Mouse (Mus musculus) neural tube, embryonic 14.5 days (tissue): ENCODE results near the gene Vash1. TPM values are rescaled to one million over a fixed set of nuclear protein-coding genes. Genes with fewer than 3 reads are reported as not detected.
A peak's percentile ranks its signal among the peaks of the same experiment; 100 is the strongest.

Experiments used
- ATAC-seq: fragments of 200-750 bp; cut with Nextera tagmentation; 2 replicates; pipeline ENCODE4 v1.8.0; 2017; ENCODE audit warnings: low read depth, mild to moderate bottlenecking, moderate TSS enrichment, moderate library complexity
- H3K27ac ChIP-seq: fragments of 300-500 bp; sonication (generic); 2 replicates; pipeline ENCODE4 v1.5.1; 2014; ENCODE audit warnings: low read depth, mild to moderate bottlenecking, control low read depth, low read length, moderate library complexity, mixed read lengths
- H3K27me3 ChIP-seq: fragments of 300-500 bp; sonication (generic); 2 replicates; pipeline ENCODE4 v1.6.1; 2014; ENCODE audit warnings: low read length; ENCODE audit not compliant: control insufficient read depth, insufficient read depth
- H3K36me3 ChIP-seq: fragments of 300-500 bp; sonication (generic); 2 replicates; pipeline ENCODE4 v1.6.1; 2014; ENCODE audit warnings: low read length, mixed read lengths; ENCODE audit not compliant: control insufficient read depth, insufficient read depth
- H3K4me1 ChIP-seq: fragments of 300-500 bp; sonication (generic); 2 replicates; pipeline ENCODE4 v1.6.1; 2014; ENCODE audit warnings: low read length; ENCODE audit not compliant: control insufficient read depth, insufficient read depth
- H3K4me2 ChIP-seq: fragments of 300-500 bp; sonication (generic); 2 replicates; pipeline ENCODE4 v1.6.1; 2014; ENCODE audit warnings: mild to moderate bottlenecking, low read depth, low read length, control low read depth
- H3K4me3 ChIP-seq: fragments of 300-500 bp; sonication (generic); 2 replicates; pipeline ENCODE4 v1.5.1; 2014; ENCODE audit warnings: low read depth, low read length, control low read depth, mixed read lengths
- H3K9ac ChIP-seq: fragments of 300-500 bp; sonication (generic); replicated peaks from 2 replicates; pipeline ENCODE4 v1.6.1; 2014; ENCODE audit warnings: low read depth, mild to moderate bottlenecking, control low read depth, low read length, mixed read lengths
- H3K9me3 ChIP-seq: fragments of 300-500 bp; sonication (generic); 2 replicates; pipeline ENCODE4 v1.6.1; 2016; ENCODE audit warnings: low read length; ENCODE audit not compliant: control insufficient read depth
- WGBS: fragments of 180-500 bp; shearing (Covaris S2); extraction: QIAGEN DNeasy Blood & Tissue Kit; methylation state at CpG from one replicate; pipeline ENCODE4 v1.1.7; 2014; 5-methylcytosine and 5-hydroxymethylcytosine counted together
- polyA plus RNA-seq: library from polyadenylated mRNA; unstranded; fragments of >200 nt; fragmentation: Nextera tagmentation; extraction: Ambion mirVana; gene quantifications from 2 replicates; pipeline ENCODE4 v1.2.1, GENCODE M21; 2014

Vash1 gene
- polyA plus RNA-seq, 1 experiment from 2014 or later: 24.7 TPM

DNA sequence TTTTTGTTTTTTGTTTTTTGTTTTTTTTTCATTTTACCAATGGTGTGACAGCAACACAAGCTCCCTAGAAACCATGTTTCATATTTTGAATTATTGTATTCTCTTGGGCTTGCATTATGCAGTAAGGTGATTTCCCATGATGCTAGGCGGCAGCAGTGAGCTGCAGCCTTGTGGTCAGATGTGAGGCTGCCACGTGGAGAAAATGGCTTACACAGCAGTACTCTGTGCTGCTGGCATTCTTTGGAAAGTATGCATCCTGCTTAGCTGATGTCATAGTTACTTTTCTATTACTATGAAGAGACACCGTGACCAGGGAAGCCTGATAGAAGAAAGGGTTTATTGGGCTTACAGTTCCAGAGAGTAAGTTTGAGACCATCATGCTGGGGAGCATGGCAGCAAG lies 30.0 kb upstream of the Vash1 start:
- Histone ChIP-seq H3K36me3 (no peaks in the 10 kb centered on the region), H3K9ac (no peak overlapping the region), H3K27me3 (no peaks in the 10 kb centered on the region), H3K4me1 (peaks cover 10% of the 10 kb centered on the region; the same call in 1 of the 2 replicates), H3K27ac (no peak overlapping the region), H3K9me3 (no peaks in the 10 kb centered on the region), H3K4me2 (no peak overlapping the region), H3K4me3 (no peak overlapping the region)
- ATAC-seq: no peak
- 73% methylated on average over 3 of the region's 3 CpGs for WGBS

GRCm38 (mm10) chr12:86651301-86651860 lies 27.1 kb upstream of the Vash1 start:
- Histone ChIP-seq H3K4me3 (no peak overlapping the region), H3K36me3 (no peaks in the 10 kb centered on the region), H3K27me3 (no peaks in the 10 kb centered on the region), H3K4me2 (no peak overlapping the region), H3K4me1 (0 out of 2 replicates have a peak, but pooled peaks cover 2% of the 10 kb centered on the region), H3K9ac (no peak overlapping the region), H3K9me3 (no peaks in the 10 kb centered on the region), H3K27ac (no peak overlapping the region)
- 87% methylated on average over 8 of the region's 8 CpGs for WGBS
- ATAC-seq: no peak

DNA sequence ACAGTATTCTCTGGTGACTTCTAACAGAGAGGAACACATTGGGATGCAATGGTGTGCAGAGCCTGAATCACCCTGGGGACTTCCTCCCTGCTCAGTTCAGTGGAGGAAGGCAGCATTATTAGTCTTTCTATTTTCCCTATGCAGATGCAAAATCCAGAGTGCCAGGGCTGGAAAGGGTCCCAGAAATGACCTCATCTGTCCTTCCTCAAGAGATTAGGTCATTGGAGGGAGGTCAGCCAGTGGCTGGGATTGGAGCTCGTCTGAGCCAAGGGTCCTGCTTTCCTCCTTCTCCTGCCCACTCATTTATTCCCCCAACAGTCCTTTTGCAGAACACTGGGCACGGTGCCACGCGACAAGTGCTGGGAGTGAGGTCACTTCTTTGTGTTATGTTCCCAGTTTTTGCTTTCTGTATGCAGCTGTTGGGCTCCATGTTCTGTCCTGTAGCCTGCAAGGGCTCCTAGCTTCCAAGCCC lies 25.9 kb upstream of the Vash1 start:
- no peaks in the 10 kb centered on the region for H3K27me3 ChIP-seq
- no peak overlapping the region for H3K4me2 ChIP-seq
- no peaks in the 10 kb centered on the region for H3K9me3 ChIP-seq
- no peaks in the 10 kb centered on the region for H3K36me3 ChIP-seq
- H3K4me1 ChIP-seq: no peaks in the 10 kb centered on the region
- no peak overlapping the region for H3K4me3 ChIP-seq
- no peak overlapping the region for H3K27ac ChIP-seq
- H3K9ac ChIP-seq: no peak overlapping the region
- 36% methylated on average over 4 of the region's 4 CpGs for WGBS
- peak; percentile 78 for ATAC-seq

DNA sequence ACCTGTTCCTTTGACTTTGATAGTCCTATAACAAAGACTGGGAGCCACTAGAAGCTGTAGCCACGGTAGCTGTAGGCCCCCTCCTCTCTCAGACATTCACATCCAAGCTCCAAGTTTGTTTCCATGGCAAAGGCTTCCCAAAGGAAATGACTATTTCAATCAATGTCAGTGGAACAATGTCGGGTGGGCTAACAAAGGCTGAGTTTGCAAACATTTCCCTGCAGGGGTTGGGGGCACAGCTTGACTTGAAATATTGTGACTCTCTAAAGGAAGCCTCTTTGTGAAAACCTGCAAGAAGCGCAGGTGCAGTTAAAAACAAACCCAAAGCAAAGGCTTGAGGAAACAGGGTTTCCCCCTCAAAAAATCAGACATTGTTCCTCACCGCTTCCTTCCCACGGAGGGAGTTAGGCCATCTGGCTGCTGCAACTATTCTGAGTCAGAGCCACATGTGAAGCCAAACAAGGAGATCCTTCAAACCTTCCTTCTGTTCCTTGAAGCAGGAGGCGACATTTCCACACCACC lies 19.0 kb upstream of the Vash1 start:
- Histone ChIP-seq H3K4me2 (no peak overlapping the region), H3K27ac (no peak overlapping the region), H3K27me3 (no peaks in the 10 kb centered on the region), H3K36me3 (no peaks in the 10 kb centered on the region), H3K9ac (no peak overlapping the region), H3K4me1 (peaks cover 5% of the 10 kb centered on the region; the same call in 1 of the 2 replicates), H3K9me3 (no peaks in the 10 kb centered on the region), H3K4me3 (no peak overlapping the region)
- WGBS: 5% methylated on average over 6 of the region's 6 CpGs
- ATAC-seq: peak; percentile 61; the same call in 1 of the 2 replicates

GRCm38 (mm10) chr12:86660466-86660865 lies 18.0 kb upstream of the Vash1 start:
- WGBS: 83% methylated on average over 2 of the region's 2 CpGs
- no peak overlapping the region for H3K4me3 ChIP-seq
- H3K36me3 ChIP-seq: no peaks in the 10 kb centered on the region
- no peaks in the 10 kb centered on the region for H3K9me3 ChIP-seq
- no peak overlapping the region for H3K27ac ChIP-seq
- H3K9ac ChIP-seq: no peak overlapping the region
- H3K4me2 ChIP-seq: no peak overlapping the region
- H3K27me3 ChIP-seq: no peaks in the 10 kb centered on the region
- peaks cover 5% of the 10 kb centered on the region; the same call in 1 of the 2 replicates for H3K4me1 ChIP-seq
- ATAC-seq: no peak

DNA sequence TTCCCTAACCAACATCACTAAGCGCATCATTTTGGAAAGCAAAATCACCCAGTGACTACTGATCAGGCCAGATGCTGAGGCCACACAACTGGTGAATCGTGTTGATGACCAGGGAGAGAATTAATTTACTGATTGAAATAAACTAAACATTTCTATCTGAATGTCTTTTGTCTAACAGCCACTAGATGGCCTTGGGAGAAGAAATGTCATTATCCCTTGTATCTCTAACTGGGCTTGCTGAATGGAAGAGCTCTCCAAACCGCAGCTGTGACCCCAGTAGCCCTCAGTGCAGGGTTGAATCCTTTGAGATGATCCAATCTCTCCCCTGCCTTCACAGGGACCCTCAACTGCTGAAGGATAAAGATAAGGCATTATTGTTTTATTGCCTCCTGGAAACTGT lies 12.8 kb upstream of the Vash1 start:
- no peak overlapping the region for H3K4me3 ChIP-seq
- no peak overlapping the region for H3K4me2 ChIP-seq
- H3K27ac ChIP-seq: no peak overlapping the region
- 68% methylated on average over 3 of the region's 3 CpGs for WGBS
- no peak overlapping the region for H3K9ac ChIP-seq
- no peaks in the 10 kb centered on the region for H3K36me3 ChIP-seq
- H3K27me3 ChIP-seq: no peaks in the 10 kb centered on the region
- H3K4me1 ChIP-seq: no peaks in the 10 kb centered on the region
- no peaks in the 10 kb centered on the region for H3K9me3 ChIP-seq
- ATAC-seq: no peak

DNA sequence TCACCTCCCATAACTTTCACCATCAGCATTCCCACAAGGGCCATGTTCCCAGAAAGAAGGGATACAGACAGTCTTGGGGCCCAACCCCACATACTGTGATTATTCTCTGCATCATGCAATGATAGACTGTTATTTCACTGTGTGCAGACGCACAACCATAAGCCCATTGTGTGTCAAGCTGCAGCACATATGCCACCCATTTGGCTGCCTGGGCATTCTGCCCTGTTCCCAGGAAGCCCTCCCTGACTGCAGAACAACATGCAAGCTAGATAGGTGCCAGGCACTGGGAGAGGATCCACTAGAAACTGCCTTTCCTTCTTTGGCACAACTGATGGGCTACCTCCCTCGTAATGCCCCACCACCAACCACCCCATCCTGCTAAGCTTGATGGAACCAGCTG lies 10.1 kb upstream of the Vash1 start:
- Histone ChIP-seq H3K36me3 (no peaks in the 10 kb centered on the region), H3K9ac (no peak overlapping the region), H3K27me3 (no peaks in the 10 kb centered on the region), H3K4me3 (no peak overlapping the region), H3K4me1 (no peaks in the 10 kb centered on the region), H3K4me2 (no peak overlapping the region), H3K27ac (no peak overlapping the region), H3K9me3 (no peaks in the 10 kb centered on the region)
- no peak for ATAC-seq
- 90% methylated on average over 2 of the region's 2 CpGs for WGBS

- WGBS: 91% methylated on average over 4 of the region's 4 CpGs
- Histone ChIP-seq H3K27me3 (no peaks in the 10 kb centered on the region), H3K4me1 (no peaks in the 10 kb centered on the region), H3K36me3 (no peaks in the 10 kb centered on the region), H3K9me3 (no peaks in the 10 kb centered on the region), H3K4me2 (no peak overlapping the region), H3K9ac (no peak overlapping the region), H3K4me3 (no peak overlapping the region), H3K27ac (no peak overlapping the region)
- ATAC-seq: no peak
These were observed 6.4 kb upstream of the Vash1 start for GRCm38 (mm10) chr12:86672105-86672504.

DNA sequence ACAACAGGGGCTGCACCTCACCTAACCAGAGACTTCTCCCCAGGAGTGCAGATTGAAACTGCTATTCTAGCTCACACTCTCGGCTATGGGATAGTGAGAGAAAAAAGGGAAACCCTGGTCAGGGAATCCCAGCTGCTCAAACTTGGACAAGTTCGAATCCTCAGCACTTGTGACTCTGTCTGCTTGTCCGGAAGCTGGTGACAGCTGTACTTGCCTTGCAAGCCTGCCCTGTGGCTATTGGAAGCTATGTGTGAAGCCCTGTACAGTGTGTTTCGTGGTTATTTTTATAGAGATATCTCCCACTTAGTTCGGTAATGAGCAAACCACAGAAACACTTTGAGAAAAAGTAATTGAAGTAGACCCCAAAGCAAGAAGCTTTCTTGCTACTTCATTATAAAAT lies 6.0 kb upstream of the Vash1 start:
- H3K27me3 ChIP-seq: no peaks in the 10 kb centered on the region
- no peak overlapping the region for H3K27ac ChIP-seq
- no peaks in the 10 kb centered on the region for H3K9me3 ChIP-seq
- no peak overlapping the region for H3K4me3 ChIP-seq
- no peak overlapping the region for H3K9ac ChIP-seq
- no peak for ATAC-seq
- no peak overlapping the region for H3K4me2 ChIP-seq
- H3K36me3 ChIP-seq: no peaks in the 10 kb centered on the region
- H3K4me1 ChIP-seq: no peaks in the 10 kb centered on the region
- 81% methylated on average over 5 of the region's 5 CpGs for WGBS
